Mouse (Mus musculus): ENCODE data around the gene Rapgef4. TPM values are rescaled to one million over a fixed set of nuclear protein-coding genes. Genes with fewer than 3 reads are reported as not detected.
"Not testable (repeated sequence)": the region's sequence is repeated elsewhere in the genome, so short reads cannot be mapped to it uniquely, and the experiment has no call there.

The Rapgef4 gene
- total RNA-seq, 2 experiments from 2014 or later = 152 to 156 TPM

- no peak for DNase-seq (ENCODE audit: low spot score in 2 of 2)
Observed at GRCm38 (mm10) chr2:72117138-72118011, 136.3 kb downstream of the Rapgef4 start.

- DNase-seq (ENCODE audit: low spot score in 2 of 2) = no peak
Observed at GRCm38 (mm10) chr2:72120211-72120610, 139.2 kb downstream of the Rapgef4 start.

GRCm38 (mm10) chr2:72122410-72123223 lies 141.6 kb downstream of the Rapgef4 start:
- DNase-seq (ENCODE audit: low spot score in 2 of 2) = no peak

GRCm38 (mm10) chr2:72123851-72124250 lies 142.8 kb downstream of the Rapgef4 start:
- DNase-seq (ENCODE audit: low spot score in 2 of 2) = no peak

- no peak for DNase-seq (ENCODE audit: low spot score in 2 of 2)
Observed at GRCm38 (mm10) chr2:72125786-72126185, 144.7 kb downstream of the Rapgef4 start.

GRCm38 (mm10) chr2:72126411-72126810 lies 145.4 kb downstream of the Rapgef4 start:
- DNase-seq (ENCODE audit: low spot score in 2 of 2) = no peak

- DNase-seq (ENCODE audit: low spot score in 2 of 2) = no peak
Observed at GRCm38 (mm10) chr2:72129612-72130311, 148.7 kb downstream of the Rapgef4 start.

GRCm38 (mm10) chr2:72132222-72132621 lies 151.2 kb downstream of the Rapgef4 start:
- no peak for DNase-seq (ENCODE audit: low spot score in 2 of 2)

- DNase-seq (ENCODE audit: low spot score in 2 of 2) = no peak
Observed at GRCm38 (mm10) chr2:72136045-72136444, 155.0 kb downstream of the Rapgef4 start.

- no peak for DNase-seq (ENCODE audit: low spot score in 2 of 2)
Observed at GRCm38 (mm10) chr2:72136486-72137264, 155.6 kb downstream of the Rapgef4 start.

GRCm38 (mm10) chr2:72139863-72140845 lies 159.1 kb downstream of the Rapgef4 start:
- no peak for DNase-seq (ENCODE audit: low spot score in 2 of 2)

GRCm38 (mm10) chr2:72141091-72141490 lies 160.1 kb downstream of the Rapgef4 start:
- DNase-seq (ENCODE audit: low spot score in 2 of 2) = no peak

GRCm38 (mm10) chr2:72141732-72142131 lies 160.7 kb downstream of the Rapgef4 start:
- DNase-seq (ENCODE audit: low spot score in 2 of 2) = not testable (repeated sequence)

- no peak for DNase-seq (ENCODE audit: low spot score in 2 of 2)
Observed at GRCm38 (mm10) chr2:72143413-72143812, 162.4 kb downstream of the Rapgef4 start.

- no peak for DNase-seq (ENCODE audit: low spot score in 2 of 2)
Observed at GRCm38 (mm10) chr2:72144576-72145200, 163.6 kb downstream of the Rapgef4 start.

- no peak for DNase-seq (ENCODE audit: low spot score in 2 of 2)
Observed at GRCm38 (mm10) chr2:72145281-72145875, 164.3 kb downstream of the Rapgef4 start.

- DNase-seq (ENCODE audit: low spot score in 2 of 2) = no peak
Observed at GRCm38 (mm10) chr2:72146061-72146460, 165.0 kb downstream of the Rapgef4 start.

GRCm38 (mm10) chr2:72147246-72147645 lies 166.2 kb downstream of the Rapgef4 start:
- DNase-seq (ENCODE audit: low spot score in 2 of 2) = no peak

GRCm38 (mm10) chr2:72147695-72148094 lies 166.7 kb downstream of the Rapgef4 start:
- DNase-seq (ENCODE audit: low spot score in 2 of 2) = no peak

Data from layer of hippocampus, postnatal 10 days (tissue).